Mouse (Mus musculus) embryonic stem cell, embryonic (primary cell): ENCODE data around the gene Far1.

Source experiments
- CTCF ChIA-PET, 4 experiments: fragments of 300-600 bp in 2 of 4; fragments of 350-600 bp in 2 of 4; sonication (Branson Sonifier 250); formaldehyde crosslinking; loops; one replicate each; lab custom pipeline; 2022; ENCODE audit warnings: inconsistent platforms in 2 of 4; lab: Charles Lee
- POLR2A ChIA-PET, 4 experiments: fragments of 300-600 bp in 2 of 4; fragments of 350-600 bp in 2 of 4; sonication (Branson Sonifier 250); formaldehyde crosslinking; loops; one replicate each; lab custom pipeline; 2022; ENCODE audit warnings: antibody characterized with exemption in 4 of 4, inconsistent platforms in 1 of 4; lab: Charles Lee

Far1 gene

GRCm38 (mm10) chr7:113513286-113513962, at the start of gene Far1:
Far1 (plus strand) TSS chr7:113513834.
- ChIA-PET POLR2A (interaction anchor here (0.7 to 3.0 kb wide), 17 partner anchors 11 to 254 kb away, joined by 3 to 14 read pairs (median 5); partner anchors contain the start of gene Btbd10 (in 4 of the 4)), CTCF (interaction anchor here in 2 of 4 experiments (0.6 to 1.4 kb wide), 3 partner anchors 144 to 1018 kb away, joined by 3 to 6 read pairs (median 3); partner anchors contain the start of gene Btbd10 (in 1 of the 2))

DNA sequence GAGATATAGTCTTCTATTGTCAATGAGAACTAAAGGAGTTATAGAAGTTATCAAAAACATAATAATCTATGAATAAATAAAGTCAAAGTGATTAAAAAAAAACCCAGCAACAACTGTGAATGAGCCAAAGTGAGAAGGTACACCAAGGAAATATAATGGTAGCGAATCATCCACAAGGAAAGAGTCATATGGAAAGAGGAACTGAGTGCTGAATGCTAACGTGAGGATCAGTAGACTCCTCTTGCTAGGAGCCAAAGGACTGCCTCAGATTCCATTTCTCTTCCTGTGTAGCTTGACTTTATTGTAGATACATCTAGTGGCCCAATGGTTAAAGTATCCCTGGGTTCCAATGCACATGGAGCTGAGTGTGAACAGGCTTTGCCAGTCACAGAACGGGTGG, 45.3 kb upstream of the Far1 start:
- ChIA-PET CTCF (no interaction called here), POLR2A (no interaction called here)

DNA sequence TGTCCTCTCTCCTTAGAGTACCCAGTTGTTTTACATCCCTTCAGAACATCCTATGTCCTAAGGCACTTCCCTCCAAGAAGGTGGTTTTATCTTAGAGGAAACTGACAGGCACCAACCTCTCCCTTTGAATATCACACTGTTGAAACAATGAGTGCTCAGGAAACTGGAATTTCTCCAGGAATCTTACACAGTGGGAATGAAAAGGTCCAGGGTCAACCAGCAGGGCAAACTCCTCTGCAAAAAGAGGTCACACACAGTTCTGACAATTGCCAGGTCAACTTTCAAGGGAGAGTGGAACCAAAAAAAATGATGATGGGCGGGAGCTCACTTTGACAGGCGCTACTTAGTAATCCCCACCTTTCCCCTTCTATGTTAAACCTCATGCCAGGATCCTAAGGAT, 43.0 kb upstream of the Far1 start:
- ChIA-PET CTCF (no interaction called here), POLR2A (interaction anchor here in 1 of 4 experiments (0.5 kb wide), 1 partner anchor 139 kb away, joined by 3 read pairs; no protein-coding TSS in a partner anchor)

DNA sequence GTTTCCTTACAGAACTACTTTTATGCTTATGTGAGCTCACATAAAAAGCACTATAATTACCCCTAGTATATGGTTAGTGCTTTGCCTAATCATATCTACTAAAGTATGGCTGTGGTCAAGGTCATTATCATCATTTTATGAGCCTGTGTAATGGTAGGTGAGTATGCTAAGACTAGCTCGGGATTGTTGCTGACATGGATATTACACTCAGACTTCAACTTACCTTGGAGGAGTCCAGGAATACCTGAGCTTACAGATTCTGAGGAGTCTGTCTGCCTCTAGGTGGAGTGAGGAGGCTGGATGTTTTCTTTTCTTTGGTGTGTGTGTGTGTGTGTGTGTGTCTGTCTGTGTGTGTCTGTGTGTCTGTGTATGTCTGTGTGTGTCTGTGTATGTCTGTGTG, 42.0 kb upstream of the Far1 start:
- POLR2A ChIA-PET = no interaction called here

DNA sequence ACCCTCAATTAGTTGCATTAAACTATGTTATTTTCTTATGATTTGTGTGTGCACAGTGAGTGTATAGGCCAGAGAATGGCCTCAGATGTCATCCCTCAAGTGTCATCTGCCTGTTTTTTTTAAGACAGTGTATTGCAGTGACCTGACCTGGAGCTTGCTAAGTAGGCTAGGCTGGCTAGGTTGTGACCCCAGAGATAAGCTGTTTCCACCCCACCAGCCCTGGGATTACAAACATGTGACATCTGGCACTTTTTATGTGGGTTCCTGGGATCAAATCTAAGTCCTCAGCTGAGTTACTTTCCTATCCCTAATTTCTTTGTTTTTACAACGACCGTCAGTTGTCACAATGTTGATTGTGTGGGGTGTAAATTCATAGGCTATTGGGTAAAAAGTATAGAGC, 17.8 kb upstream of the Far1 start:
- CTCF ChIA-PET = no interaction called here
- POLR2A ChIA-PET = no interaction called here

More for the DNA sequence above, 42.0 kb upstream of the Far1 start:
- CTCF ChIA-PET = interaction anchor here in 2 of 4 experiments (0.5 to 0.6 kb wide), 3 partner anchors 36 to 433 kb away, joined by 3 to 5 read pairs (median 5); no protein-coding TSS in a partner anchor

- ChIA-PET CTCF (no interaction called here), POLR2A (no interaction called here)
Observed at GRCm38 (mm10) chr7:113498413-113498812, 15.2 kb upstream of the Far1 start.

GRCm38 (mm10) chr7:113499821-113500220, 13.8 kb upstream of the Far1 start:
- POLR2A ChIA-PET = interaction anchor here in 1 of 4 experiments (0.5 to 0.8 kb wide), 2 partner anchors 130 to 556 kb away, joined by 3 read pairs; partner anchors contain the start of gene Btbd10
- CTCF ChIA-PET = no interaction called here

DNA sequence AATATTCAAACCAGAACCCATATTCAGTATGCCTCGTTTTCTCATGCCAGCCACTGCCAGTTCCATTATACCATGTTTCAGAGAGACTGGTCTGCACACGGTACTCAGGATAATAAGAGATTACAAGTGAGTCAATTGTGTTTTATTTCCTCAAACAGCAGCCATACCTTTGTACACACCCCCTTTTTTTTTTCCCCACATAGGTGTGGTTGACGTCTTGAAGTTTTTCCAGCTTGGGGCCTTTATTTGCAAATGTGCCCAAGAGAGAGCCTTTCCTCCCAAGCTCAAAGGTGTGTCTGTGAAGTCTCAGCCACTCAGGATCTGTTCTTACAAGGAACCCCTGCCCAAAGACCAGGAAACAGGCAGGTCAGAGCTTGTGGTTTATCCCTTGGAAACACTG, 11.2 kb upstream of the Far1 start:
- ChIA-PET CTCF (interaction anchor here (0.6 to 0.7 kb wide), 5 partner anchors 11 to 1133 kb away, joined by 3 to 7 read pairs (median 4); no protein-coding TSS in a partner anchor), POLR2A (interaction anchor here in 3 of 4 experiments (0.7 to 1.4 kb wide), 6 partner anchors 10 to 133 kb away, joined by 3 to 7 read pairs (median 4); partner anchors contain the start of genes Btbd10 (in 1 of the 3) and Far1 (in 1 of the 3))

DNA sequence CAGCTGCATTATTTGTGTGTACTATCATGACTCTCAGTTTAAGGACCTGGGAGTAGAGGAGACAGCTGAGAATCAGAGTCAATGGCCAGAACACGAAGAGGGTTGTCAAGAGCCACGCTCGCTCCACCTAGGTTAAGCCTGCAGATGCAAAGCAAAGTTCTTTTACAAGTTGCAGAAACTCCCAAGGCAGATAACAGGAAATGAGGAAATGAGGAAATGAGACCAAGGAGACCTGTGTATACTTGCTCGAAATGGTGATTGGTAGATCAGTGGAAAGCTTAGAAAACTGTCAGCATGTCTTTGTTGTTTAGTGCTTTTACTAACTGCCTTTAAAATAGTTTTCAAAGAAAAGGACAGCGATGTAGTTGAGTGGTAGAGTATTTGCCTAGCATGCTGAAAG, 8.6 kb upstream of the Far1 start:
- POLR2A ChIA-PET = interaction anchor here in 1 of 4 experiments (0.8 to 0.9 kb wide), 2 partner anchors 31 to 136 kb away, joined by 3 read pairs; partner anchors contain the start of gene Btbd10
- CTCF ChIA-PET = interaction anchor here in 1 of 4 experiments (0.6 kb wide), 1 partner anchor 1324 kb away, joined by 3 read pairs; no protein-coding TSS in a partner anchor

- POLR2A ChIA-PET = interaction anchor here in 1 of 4 experiments (0.6 to 0.8 kb wide), 2 partner anchors 137 to 157 kb away, joined by 3 read pairs; partner anchors contain the start of gene Btbd10
- CTCF ChIA-PET = interaction anchor here in 3 of 4 experiments (0.6 kb wide), 3 partner anchors 37 to 1325 kb away, joined by 3 to 7 read pairs (median 3); no protein-coding TSS in a partner anchor
Observed at GRCm38 (mm10) chr7:113505516-113506045, 8.1 kb upstream of the Far1 start.

GRCm38 (mm10) chr7:113507846-113508245, 5.8 kb upstream of the Far1 start:
- ChIA-PET POLR2A (interaction anchor here in 2 of 4 experiments (1.0 to 2.0 kb wide), 3 partner anchors 10 to 138 kb away, joined by 3 to 4 read pairs (median 4); partner anchors contain the start of gene Btbd10 (in 1 of the 2)), CTCF (interaction anchor here in 2 of 4 experiments (0.6 to 0.7 kb wide), 3 partner anchors 16 to 67 kb away, joined by 3 to 5 read pairs (median 4); no protein-coding TSS in a partner anchor)

DNA sequence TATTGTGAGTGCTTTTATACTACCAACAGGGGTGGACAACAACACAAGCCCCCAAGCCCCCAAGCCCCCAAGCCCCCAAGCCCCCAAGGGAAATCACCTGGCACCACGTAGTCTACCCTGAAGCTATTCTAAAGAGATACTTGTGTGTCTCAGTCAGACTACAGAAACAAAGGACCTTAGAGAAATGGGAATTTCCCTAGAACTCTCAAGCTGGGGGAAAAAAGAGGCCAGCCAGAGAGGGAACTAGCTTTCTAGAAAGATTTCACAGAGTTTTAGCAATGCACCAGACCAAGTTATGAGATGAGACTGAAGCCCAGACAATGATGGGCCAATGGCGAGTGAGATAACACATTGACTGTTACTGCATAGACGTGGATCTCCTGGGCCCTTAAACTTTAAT, 2.2 kb upstream of the Far1 start:
- ChIA-PET POLR2A (no interaction called here), CTCF (no interaction called here)

DNA sequence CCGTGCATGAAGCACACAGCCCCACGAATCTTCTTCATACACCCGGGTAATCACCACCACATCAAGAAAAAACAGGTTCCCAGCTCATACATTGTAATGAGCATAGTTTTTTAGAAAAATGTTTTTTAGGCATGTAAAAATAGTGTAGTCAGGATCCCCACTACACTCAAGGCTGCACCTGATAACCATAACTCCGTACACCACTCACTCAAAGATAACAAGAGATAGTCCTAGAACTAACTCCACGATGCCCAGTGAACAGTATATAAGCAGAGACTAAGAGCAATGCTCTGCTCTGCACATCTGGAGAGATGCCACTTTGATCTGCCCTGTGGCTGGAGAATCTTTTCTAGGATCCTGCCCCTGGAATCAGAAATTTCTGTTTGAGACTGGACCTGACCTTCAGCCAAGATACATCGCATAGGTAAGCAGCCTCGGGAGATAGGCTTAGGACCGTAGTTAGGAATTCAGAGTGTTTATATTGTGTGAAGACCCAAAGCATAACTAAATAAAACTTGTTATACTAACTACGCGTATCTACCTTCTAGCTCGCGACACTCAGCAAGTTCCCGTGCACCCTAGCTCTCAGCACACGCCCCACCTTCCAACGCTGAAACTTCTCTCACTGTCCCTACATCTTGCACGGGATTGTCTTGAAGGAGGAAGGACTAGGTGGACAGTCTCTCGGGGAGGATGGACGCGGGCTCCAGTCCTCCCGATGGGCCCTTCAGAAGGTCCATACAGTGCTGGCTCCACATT, 928 bp upstream of the Far1 start:
- CTCF ChIA-PET = interaction anchor here in 2 of 4 experiments (0.6 to 1.4 kb wide), 3 partner anchors 143 to 1017 kb away, joined by 3 to 6 read pairs (median 3); partner anchors contain the start of gene Btbd10 (in 1 of the 2)
- POLR2A ChIA-PET = interaction anchor here (0.7 to 2.5 kb wide), 12 partner anchors 10 to 253 kb away, joined by 3 to 13 read pairs (median 4); partner anchors contain the start of gene Btbd10 (in 4 of the 4)

- POLR2A ChIA-PET = interaction anchor here in 3 of 4 experiments (0.6 to 3.0 kb wide), 17 partner anchors 9 to 745 kb away, joined by 3 to 14 read pairs (median 5); partner anchors contain the start of gene Btbd10 (in 3 of the 3)
Observed at GRCm38 (mm10) chr7:113513963-113514649, 472 bp downstream of the Far1 start.

DNA sequence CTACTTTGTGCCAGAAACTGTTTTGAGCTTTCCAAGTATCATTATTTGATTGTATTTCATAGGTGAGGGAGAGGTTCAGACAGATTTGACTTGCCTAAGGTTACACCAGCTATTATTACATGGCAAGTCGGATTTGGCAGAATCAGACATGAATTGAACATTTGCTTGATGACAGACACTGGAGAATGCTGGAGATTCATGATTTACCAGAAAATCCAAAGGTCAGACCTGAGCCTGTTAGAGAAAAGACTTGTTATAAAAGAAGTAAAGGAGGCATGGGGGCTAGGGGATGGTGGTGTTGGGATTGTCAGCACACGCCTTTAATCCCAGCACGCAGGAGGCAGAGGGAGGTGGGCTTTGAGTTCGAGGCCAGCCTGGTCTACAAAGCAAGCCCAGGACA, 2.2 kb downstream of the Far1 start:
- ChIA-PET POLR2A (interaction anchor here in 2 of 4 experiments (0.7 to 3.0 kb wide), 5 partner anchors 10 to 255 kb away, joined by 3 to 14 read pairs (median 3); partner anchors contain the start of gene Btbd10 (in 2 of the 2)), CTCF (no interaction called here)

More at GRCm38 (mm10) chr7:113513963-113514649, 472 bp downstream of the Far1 start:
- CTCF ChIA-PET = interaction anchor here in 3 of 4 experiments (0.6 to 1.3 kb wide), 5 partner anchors 14 to 258 kb away, joined by 3 to 4 read pairs (median 3); no protein-coding TSS in a partner anchor

DNA sequence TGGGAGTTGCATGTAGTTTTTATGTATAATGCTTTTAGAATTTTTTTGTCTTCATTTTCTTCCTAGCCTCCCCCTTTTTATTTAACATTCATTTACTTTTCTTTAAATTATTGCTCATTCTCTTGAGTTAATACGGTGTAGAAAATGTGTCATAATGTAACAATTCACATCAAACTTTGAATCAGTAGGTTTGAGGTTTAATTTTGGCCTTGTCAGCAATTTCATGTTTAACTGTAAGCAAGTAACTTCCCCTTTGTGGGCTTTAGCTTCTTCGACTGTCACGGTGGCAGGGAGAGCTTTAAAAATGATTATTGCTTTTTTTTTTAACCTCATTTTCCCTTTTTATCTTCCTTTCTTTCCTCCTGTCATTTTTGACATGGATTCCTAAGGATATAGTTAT, 4.8 kb downstream of the Far1 start:
- CTCF ChIA-PET = no interaction called here
- POLR2A ChIA-PET = interaction anchor here in 1 of 4 experiments (0.6 to 2.6 kb wide), 4 partner anchors 12 to 317 kb away, joined by 3 to 6 read pairs (median 4); partner anchors contain the start of gene Btbd10

- POLR2A ChIA-PET = interaction anchor here in 2 of 4 experiments (0.6 to 2.6 kb wide), 4 partner anchors 12 to 317 kb away, joined by 3 to 6 read pairs (median 4); partner anchors contain the start of gene Btbd10 (in 1 of the 2)
- CTCF ChIA-PET = interaction anchor here in 1 of 4 experiments (0.5 kb wide), 1 partner anchor 102 kb away, joined by 6 read pairs; no protein-coding TSS in a partner anchor
Observed at GRCm38 (mm10) chr7:113518961-113519360, 5.3 kb downstream of the Far1 start.
